Mouse (Mus musculus) embryonic facial prominence, embryonic 11.5 days (tissue): Measurements from ENCODE around the gene Gins3. TPM values are rescaled to one million over a fixed set of nuclear protein-coding genes. Genes with fewer than 3 reads are reported as not detected.

Source experiments
- ATAC-seq: fragments of 200-750 bp; cut with Nextera tagmentation; replicated peaks from 2 replicates; pipeline ENCODE4 v1.8.0; 2017; ENCODE audit warnings: low read depth; ENCODE audit not compliant: insufficient number of reproducible peaks, low FRiP score, low TSS enrichment
- DNase-seq: peaks from one replicate; pipeline ENCODE4 v3.0.0-alpha.2; 2015; ENCODE audit warnings: low spot score
- H3K27ac ChIP-seq: fragments of 300-500 bp; sonication (generic); replicated peaks from 2 replicates; pipeline ENCODE4 v1.5.1; 2014; ENCODE audit warnings: mild to moderate bottlenecking, low read depth, low read length, control low read depth
- H3K27me3 ChIP-seq: fragments of 300-500 bp; sonication (generic); 2 replicates; pipeline ENCODE4 v1.6.1; 2014; ENCODE audit warnings: mild to moderate bottlenecking, low read length, moderate library complexity, mixed read lengths; ENCODE audit not compliant: control insufficient read depth, insufficient read depth
- H3K36me3 ChIP-seq: fragments of 300-500 bp; sonication (generic); replicated peaks from 2 replicates; pipeline ENCODE4 v1.6.1; 2014; ENCODE audit warnings: low read depth, mild to moderate bottlenecking, low read length, moderate library complexity, mixed read lengths; ENCODE audit not compliant: control insufficient read depth, insufficient read depth
- H3K4me1 ChIP-seq: fragments of 300-500 bp; sonication (generic); 2 replicates; pipeline ENCODE4 v1.6.1; 2014; ENCODE audit warnings: low read length, mixed read lengths; ENCODE audit not compliant: control insufficient read depth, insufficient read depth
- H3K4me2 ChIP-seq: fragments of 300-500 bp; sonication (generic); 2 replicates; pipeline ENCODE4 v1.6.1; 2014; ENCODE audit warnings: low read depth, mild to moderate bottlenecking, control low read depth, low read length, moderate library complexity
- H3K4me3 ChIP-seq: fragments of 300-500 bp; sonication (generic); 2 replicates; pipeline ENCODE4 v1.5.1; 2014; ENCODE audit warnings: low read depth, low read length, control low read depth
- H3K9ac ChIP-seq: fragments of 300-500 bp; sonication (generic); replicated peaks from 2 replicates; pipeline ENCODE4 v1.6.1; 2014; ENCODE audit warnings: mild to moderate bottlenecking, control low read depth, low read length
- H3K9me3 ChIP-seq: fragments of 300-500 bp; sonication (generic); replicated peaks from 2 replicates; pipeline ENCODE4 v1.6.1; 2016; ENCODE audit warnings: mild to moderate bottlenecking, low read length, inconsistent platforms, mixed read lengths; ENCODE audit not compliant: control insufficient read depth
- WGBS: fragments of 180-500 bp; shearing (Covaris S2); extraction: QIAGEN DNeasy Blood & Tissue Kit; methylation state at CpG from one replicate; pipeline ENCODE4 v1.1.7; 2014; 5-methylcytosine and 5-hydroxymethylcytosine counted together
- polyA plus RNA-seq: library from polyadenylated mRNA; unstranded; fragments of >200 nt; fragmentation: Nextera tagmentation; extraction: Ambion mirVana; gene quantifications from 2 replicates; pipeline ENCODE4 v1.2.1, GENCODE M21; 2014

The Gins3 gene
- polyA plus RNA-seq, result 32.5 and 35.3 TPM in 2 replicates

DNA sequence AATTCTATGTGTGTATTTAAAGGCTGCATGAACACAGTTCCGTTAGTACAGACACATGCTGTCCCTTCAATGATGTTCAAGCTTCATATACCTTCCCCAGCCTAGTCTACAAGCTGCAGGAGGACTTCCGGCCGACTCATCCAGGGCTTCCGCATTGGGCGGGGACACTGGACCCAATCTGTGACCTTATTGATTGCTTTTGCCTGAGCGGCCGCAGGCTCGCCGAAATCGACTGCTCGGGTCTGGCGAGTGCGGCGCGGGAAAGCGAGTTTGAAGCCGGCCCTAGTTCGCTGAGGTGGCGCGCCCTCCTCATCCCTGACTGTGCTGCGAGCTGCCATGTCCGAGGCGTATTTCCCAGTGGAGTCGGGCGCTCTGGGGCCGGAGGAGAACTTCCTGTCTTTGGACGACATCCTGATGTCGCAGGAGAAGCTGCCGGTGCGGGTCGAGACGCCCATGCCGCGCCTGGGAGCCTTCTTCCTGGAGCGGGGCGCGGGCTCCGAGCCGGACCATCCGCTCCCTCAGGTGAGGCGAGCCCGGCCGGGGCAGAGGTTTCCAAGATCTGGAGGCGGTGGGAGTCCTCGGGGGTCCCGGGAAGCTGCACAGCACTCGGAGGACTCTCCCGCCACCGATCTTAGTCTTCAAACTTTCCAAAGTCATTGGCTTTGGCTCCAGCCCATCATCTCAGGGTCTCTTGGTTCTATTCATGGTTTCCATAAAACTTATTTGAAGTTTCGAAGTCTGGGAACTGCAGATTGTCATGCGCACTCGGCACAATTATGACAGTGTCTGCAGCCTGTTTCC, at the start of gene Gins3:
Gene Gins3, plus strand, starts transcription at position 192 of the 801 bp plus-strand sequence.
- ATAC-seq (peak; percentile 91), DNase-seq (peak; percentile 96)
- no peaks in the 10 kb centered on the region for H3K4me1 ChIP-seq
- H3K4me3 ChIP-seq, result peak within 1 kb of the TSS; percentile 65
- no peaks in the 10 kb centered on the region for H3K27me3 ChIP-seq
- no peaks in the 10 kb centered on the region for H3K36me3 ChIP-seq
- no peaks in the 10 kb centered on the region for H3K9me3 ChIP-seq
- H3K4me2 ChIP-seq, result peak within 1 kb of the TSS; percentile 62
- H3K9ac ChIP-seq, result peak within 1 kb of the TSS; percentile 64
- WGBS, result under 1% methylated on average over 52 of the region's 52 CpGs
- H3K27ac ChIP-seq, result no peak within 1 kb of the TSS

DNA sequence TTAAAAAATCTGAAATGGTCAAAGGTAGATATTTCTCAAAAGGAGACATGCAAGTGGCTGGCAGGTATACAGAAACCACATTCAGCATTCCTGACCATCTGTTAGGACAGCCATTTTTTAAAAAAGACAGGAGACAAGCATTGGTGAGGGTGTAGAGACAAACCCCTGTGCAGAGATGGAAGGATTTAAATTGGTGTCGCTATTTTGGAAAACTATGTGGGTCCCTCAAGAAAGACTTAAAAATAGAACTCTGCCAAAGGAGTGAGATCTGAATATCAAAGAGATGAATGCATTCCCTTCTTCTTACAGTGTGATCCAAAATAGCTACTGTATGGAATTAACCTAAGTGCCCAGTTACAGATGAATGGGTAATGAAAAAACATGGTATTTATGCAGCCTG, 45.9 kb upstream of the Gins3 start:
- Histone ChIP-seq H3K4me1 (no peaks in the 10 kb centered on the region), H3K27me3 (no peaks in the 10 kb centered on the region), H3K4me3 (no peak overlapping the region), H3K9ac (no peak overlapping the region), H3K4me2 (no peak overlapping the region), H3K27ac (no peak overlapping the region), H3K9me3 (no peaks in the 10 kb centered on the region), H3K36me3 (no peaks in the 10 kb centered on the region)
- DNase-seq (no peak), ATAC-seq (no peak)
- 91% methylated on average over 1 of the region's 1 CpGs for WGBS

DNA sequence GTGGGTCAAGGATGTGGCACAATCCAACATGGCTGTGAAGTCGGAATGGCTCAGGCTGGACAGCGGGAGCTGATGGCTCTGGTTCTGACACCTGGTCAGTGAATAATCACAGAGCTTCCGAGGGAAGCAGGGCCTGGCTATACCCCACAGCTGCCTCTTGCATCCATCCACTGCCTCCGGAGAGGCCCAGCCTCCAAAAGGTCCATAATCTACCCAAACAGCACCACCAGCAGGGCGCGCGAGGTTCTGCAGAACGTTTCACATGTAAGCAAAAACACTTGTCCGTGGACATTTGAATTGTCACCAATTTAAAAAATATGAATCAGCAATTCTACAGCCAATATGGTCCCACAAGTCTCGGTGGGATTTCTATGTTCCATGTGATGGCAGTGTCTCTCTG, 44.0 kb upstream of the Gins3 start:
- 66% methylated on average over 10 of the region's 10 CpGs for WGBS
- H3K9ac ChIP-seq, result no peak overlapping the region
- DNase-seq (no peak), ATAC-seq (no peak)
- H3K27me3 ChIP-seq, result no peaks in the 10 kb centered on the region
- no peak overlapping the region for H3K4me2 ChIP-seq
- H3K36me3 ChIP-seq, result no peaks in the 10 kb centered on the region
- H3K9me3 ChIP-seq, result no peaks in the 10 kb centered on the region
- H3K4me1 ChIP-seq, result no peaks in the 10 kb centered on the region
- no peak overlapping the region for H3K27ac ChIP-seq
- no peak overlapping the region for H3K4me3 ChIP-seq

DNA sequence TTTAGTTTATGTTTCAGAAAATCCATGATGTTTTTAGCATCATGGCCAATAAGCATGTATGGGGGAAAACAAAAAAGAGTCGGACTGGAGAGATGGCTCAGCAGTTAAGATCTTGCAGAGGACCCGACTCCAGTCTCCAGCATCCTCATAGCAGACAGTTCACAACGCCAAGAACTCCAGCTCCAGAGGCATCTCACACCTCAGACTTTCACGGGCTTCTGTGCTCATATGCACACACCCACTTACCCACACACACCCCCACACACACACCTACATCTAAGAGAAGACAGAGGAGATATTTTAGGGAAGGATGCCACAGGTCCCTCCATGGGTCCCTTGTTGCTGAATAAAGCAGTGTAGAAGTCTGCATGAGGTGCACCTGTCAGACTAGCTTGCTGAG, 42.7 kb upstream of the Gins3 start:
- no peak overlapping the region for H3K4me2 ChIP-seq
- no peak overlapping the region for H3K9ac ChIP-seq
- H3K4me3 ChIP-seq, result no peak overlapping the region
- ATAC-seq (no peak), DNase-seq (no peak)
- H3K4me1 ChIP-seq, result no peaks in the 10 kb centered on the region
- H3K27me3 ChIP-seq, result no peaks in the 10 kb centered on the region
- WGBS, result 88% methylated on average over 4 of the region's 4 CpGs
- H3K9me3 ChIP-seq, result no peaks in the 10 kb centered on the region
- no peak overlapping the region for H3K27ac ChIP-seq
- H3K36me3 ChIP-seq, result no peaks in the 10 kb centered on the region

DNA sequence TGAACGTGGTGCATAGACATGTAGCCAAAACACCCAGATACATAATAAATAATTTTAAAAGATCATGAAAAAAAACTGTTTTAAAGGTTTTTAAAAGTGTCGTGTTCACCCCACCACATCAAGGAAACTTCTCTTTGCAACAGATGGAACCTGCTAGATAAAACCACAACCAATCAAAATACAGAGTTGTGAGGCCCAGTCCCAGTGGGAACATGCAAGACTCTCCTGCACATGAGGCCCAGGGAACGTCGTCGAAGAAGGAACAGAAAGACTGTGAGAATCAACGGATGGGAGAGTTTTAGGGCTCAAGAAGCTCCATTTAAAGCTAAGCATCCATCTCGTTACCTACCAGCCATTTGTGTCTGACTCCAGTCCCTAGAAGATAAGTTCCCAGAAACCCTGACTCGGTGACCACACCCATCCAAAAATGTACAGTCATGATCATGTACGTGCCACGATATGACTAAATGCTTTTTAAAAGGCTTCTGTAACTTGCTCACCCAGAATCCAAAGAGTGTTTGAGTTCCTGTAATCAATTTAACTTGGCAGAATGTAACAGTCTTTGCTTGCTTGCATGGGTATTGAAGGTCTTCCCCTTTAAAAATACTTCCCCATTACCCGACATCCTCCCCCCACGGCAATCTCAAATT, 41.0 kb upstream of the Gins3 start:
- Histone ChIP-seq H3K36me3 (no peaks in the 10 kb centered on the region), H3K27ac (no peak overlapping the region), H3K4me2 (no peak overlapping the region), H3K4me3 (no peak overlapping the region), H3K9ac (no peak overlapping the region), H3K27me3 (no peaks in the 10 kb centered on the region), H3K9me3 (no peaks in the 10 kb centered on the region), H3K4me1 (no peaks in the 10 kb centered on the region)
- no peak for ATAC-seq
- WGBS, result 85% methylated on average over 12 of the region's 12 CpGs
- no peak for DNase-seq

DNA sequence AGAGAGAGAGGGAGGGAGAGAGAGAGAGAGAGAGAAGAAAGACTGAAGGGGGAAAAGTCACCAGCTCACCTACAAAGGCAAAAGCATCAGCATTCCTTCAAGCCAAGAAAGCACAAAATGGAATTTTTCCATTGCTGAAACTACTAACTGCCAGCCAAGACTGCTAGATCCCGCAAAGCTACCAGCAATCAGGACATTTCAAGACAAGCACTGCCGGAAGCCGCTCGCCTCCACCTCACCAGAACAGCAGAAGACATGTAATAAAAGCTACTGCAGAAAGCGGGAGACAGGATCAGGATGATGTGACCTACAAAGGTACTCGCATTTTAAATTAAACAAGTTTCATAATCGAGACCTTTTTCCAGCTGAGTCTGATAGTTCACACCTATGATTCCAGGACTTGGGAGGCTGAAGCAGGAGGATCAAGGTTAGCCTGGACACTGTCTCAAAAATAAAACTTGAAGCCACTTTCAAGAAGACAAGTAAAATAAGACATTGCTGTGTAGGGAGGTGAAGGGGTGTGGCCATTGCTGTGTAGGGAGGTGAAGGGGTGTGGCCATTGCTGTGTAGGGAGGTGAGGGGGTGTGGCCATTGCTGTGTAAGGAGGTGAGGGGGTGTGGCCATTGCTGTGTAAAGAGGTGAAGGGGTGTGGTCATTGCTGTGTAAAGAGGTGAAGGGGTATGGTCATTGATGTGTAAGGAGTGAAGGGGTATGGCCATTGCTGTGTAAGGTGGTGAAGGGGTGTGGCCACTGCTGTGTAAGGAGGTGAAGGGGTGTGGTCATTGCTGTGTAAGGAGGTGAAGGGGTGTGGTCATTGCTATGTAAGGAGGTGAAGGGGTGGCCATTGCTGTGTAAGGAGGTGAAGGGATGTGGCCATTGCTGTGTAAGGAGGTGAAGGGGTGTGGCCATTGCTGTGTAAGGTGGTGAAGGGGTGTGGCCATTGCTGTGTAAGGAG, 39.5 kb upstream of the Gins3 start:
- H3K4me3 ChIP-seq, result no peak overlapping the region
- WGBS, result 91% methylated on average over 7 of the region's 7 CpGs
- DNase-seq (no peak), ATAC-seq (no peak)
- no peaks in the 10 kb centered on the region for H3K4me1 ChIP-seq
- no peaks in the 10 kb centered on the region for H3K9me3 ChIP-seq
- no peak overlapping the region for H3K27ac ChIP-seq
- H3K27me3 ChIP-seq, result no peaks in the 10 kb centered on the region
- H3K4me2 ChIP-seq, result no peak overlapping the region
- no peak overlapping the region for H3K9ac ChIP-seq
- no peaks in the 10 kb centered on the region for H3K36me3 ChIP-seq

DNA sequence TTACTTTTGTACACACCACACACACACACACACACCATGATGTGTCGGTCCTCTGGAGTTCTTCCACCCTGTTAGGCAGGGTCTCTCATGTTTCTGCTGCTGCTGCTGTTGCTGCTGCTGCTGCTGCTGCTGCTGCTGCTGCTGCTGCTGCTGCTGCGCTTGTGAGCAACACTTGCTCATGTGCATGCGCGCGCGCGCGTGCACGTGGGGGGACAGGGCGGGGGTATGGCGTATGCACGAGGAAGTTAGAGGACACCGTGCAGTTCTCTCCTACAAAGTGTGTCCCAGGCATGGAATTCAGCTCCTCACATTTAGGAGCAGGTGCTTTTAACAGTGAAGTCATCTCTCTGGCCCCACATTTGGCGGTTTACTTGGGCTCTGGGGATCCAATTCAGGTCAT, 38.1 kb upstream of the Gins3 start:
- WGBS, result 84% methylated on average over 14 of the region's 14 CpGs
- no peaks in the 10 kb centered on the region for H3K9me3 ChIP-seq
- ATAC-seq, result no peak

More for the DNA sequence above, 38.1 kb upstream of the Gins3 start:
- DNase-seq, result no peak
- Histone ChIP-seq H3K9ac (no peak overlapping the region), H3K4me3 (no peak overlapping the region), H3K4me1 (no peaks in the 10 kb centered on the region), H3K36me3 (no peaks in the 10 kb centered on the region), H3K4me2 (no peak overlapping the region), H3K27me3 (no peaks in the 10 kb centered on the region), H3K27ac (no peak overlapping the region)
